Mouse (Mus musculus): Measurements from ENCODE around the gene Cdh6.

GRCm38 (mm10) chr15:13173071-13173778, at the start of gene Cdh6:
- TF ChIP-seq CTCF (IDR thresholded peaks at IDR 0.05; ENCODE audit: extremely low read depth, insufficient read depth, low read length) (peak; percentile 4; the same call in 1 of the 2 replicates), POLR2A (IDR thresholded peaks at IDR 0.05; ENCODE audit: extremely low read depth, insufficient read depth, low read length) (peak; percentile 78; the same call in 1 of the 2 replicates)
